Mouse (Mus musculus): ENCODE data around the gene Bcl6.

DNA sequence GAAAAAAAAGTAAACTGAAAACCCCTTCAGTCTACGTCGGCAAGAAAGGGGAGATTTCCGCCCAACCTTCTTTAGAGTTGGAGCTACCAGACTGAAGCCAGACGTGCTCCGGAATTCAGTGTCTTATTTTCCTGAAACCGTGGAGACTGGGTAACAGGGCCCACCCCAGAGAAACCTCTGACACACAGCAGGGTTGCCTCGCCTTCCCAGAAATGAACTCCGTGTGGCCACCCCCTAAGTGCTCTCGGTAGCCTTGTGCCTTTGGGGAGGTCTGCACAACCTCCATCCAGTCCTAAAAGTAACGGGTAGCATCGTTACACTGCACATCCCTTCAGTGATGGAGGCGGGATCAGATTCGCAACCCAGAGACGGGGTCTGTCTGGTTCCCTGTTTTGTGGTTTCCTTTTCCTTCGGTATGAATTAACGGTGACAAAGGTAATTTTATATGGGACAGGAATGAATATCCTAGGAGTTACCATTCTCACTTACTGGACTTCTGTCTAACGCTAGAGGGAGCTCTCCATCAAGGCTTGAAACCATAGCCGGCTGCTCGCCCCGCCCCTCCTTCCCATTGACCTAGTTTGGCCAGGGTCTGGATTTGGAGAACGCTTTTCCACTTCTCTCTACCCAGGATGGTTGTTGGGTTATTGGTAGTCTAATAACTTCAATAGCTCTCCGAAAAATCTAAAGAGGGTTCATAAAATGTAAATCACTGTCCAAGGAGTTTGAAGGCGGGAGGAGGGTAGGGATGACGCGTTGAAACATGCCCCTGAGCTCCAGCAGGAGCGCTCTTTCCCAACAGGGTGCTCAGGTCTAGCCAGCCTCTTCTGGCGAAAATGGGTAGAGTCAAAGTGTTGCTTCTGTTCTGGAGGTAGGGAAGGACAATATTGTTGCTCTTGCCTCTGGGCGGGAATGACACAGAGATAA, 6.5 kb downstream of the Bcl6 start:
- peak; percentile 57 for TF ChIP-seq CTCF (IDR thresholded peaks at IDR 0.05; ENCODE audit: borderline replicate concordance, insufficient read depth, low read length)
- no peak; the same call in 1 of the 2 replicates for TF ChIP-seq POLR2A (IDR thresholded peaks at IDR 0.05; ENCODE audit: low read depth, low read length)

All from embryonic fibroblast, embryonic 13.5 days (primary cell).